Mouse (Mus musculus): ENCODE results near the gene Mtx1. TPM values are rescaled to one million over a fixed set of nuclear protein-coding genes. Genes with fewer than 3 reads are reported as not detected.

The Mtx1 gene
- total RNA-seq (2014; rRNA removed) (101 and 108 TPM in 2 replicates), polyA plus RNA-seq (2015; fragmentation: Nextera tagmentation; extraction: Ambion mirVana) (176 and 189 TPM in 2 replicates)

- Histone ChIP-seq H3K27ac (ENCODE audit: low read depth, low read length) (peak within 1 kb of the TSS; percentile 80), H3K9ac (replicated peaks; ENCODE audit: low read length, poor library complexity, severe bottlenecking) (peak within 1 kb of the TSS; percentile 55), H3K4me3 (ENCODE audit: low read depth, low read length) (peak within 1 kb of the TSS; percentile 41), H3K4me1 (ENCODE audit: insufficient read depth, low read length) (peaks cover 26% of the 10 kb centered on the region; the same call in 1 of the 2 replicates), H3K27me3 (ENCODE audit: insufficient read depth, low read length) (no peaks in the 10 kb centered on the region), H3K36me3 (ENCODE audit: insufficient read depth, low read length) (no peaks in the 10 kb centered on the region), H3K9me3 (ENCODE audit: low read length) (no peaks in the 10 kb centered on the region), H3K4me2 (ENCODE audit: low read depth, low read length, poor library complexity, severe bottlenecking) (peak within 1 kb of the TSS; percentile 85)
- WGBS: 5% methylated on average over 19 of the region's 21 CpGs
- no peak for TF ChIP-seq CTCF (IDR thresholded peaks at IDR 0.05)
- ATAC-seq (ENCODE audit: low FRiP score) (0 out of 2 replicates have a peak, but pooled peaks have one; percentile 2), DNase-seq (ENCODE audit: low spot score) (no peak)
Observed at GRCm38 (mm10) chr3:89226900-89227299, at the start of gene Mtx1. Mtx1 (minus strand) TSS chr3:89227088.

GRCm38 (mm10) chr3:89276061-89276460, 49.2 kb upstream of the Mtx1 start:
- TF ChIP-seq CTCF (IDR thresholded peaks at IDR 0.05): no peak
- ATAC-seq (ENCODE audit: low FRiP score): no peak
- Histone ChIP-seq H3K9me3 (ENCODE audit: low read length) (no peaks in the 10 kb centered on the region), H3K36me3 (ENCODE audit: insufficient read depth, low read length) (no peaks in the 10 kb centered on the region), H3K4me1 (ENCODE audit: insufficient read depth, low read length) (peaks cover 4% of the 10 kb centered on the region), H3K4me3 (ENCODE audit: low read depth, low read length) (no peak overlapping the region), H3K27me3 (ENCODE audit: insufficient read depth, low read length) (peaks cover 4% of the 10 kb centered on the region; the same call in 1 of the 2 replicates), H3K4me2 (ENCODE audit: low read depth, low read length, poor library complexity, severe bottlenecking) (no peak overlapping the region), H3K9ac (replicated peaks; ENCODE audit: low read length, poor library complexity, severe bottlenecking) (no peak overlapping the region), H3K27ac (ENCODE audit: low read depth, low read length) (no peak overlapping the region)
- 92% methylated on average over 13 of the region's 13 CpGs for WGBS
- no peak for DNase-seq (ENCODE audit: low spot score)

- ATAC-seq (ENCODE audit: low FRiP score) (no peak), DNase-seq (ENCODE audit: low spot score) (no peak)
- no peak overlapping the region for H3K27ac ChIP-seq (ENCODE audit: low read depth, low read length)
- H3K4me1 ChIP-seq (ENCODE audit: insufficient read depth, low read length): peaks cover 11% of the 10 kb centered on the region; the same call in 1 of the 2 replicates
- TF ChIP-seq CTCF (IDR thresholded peaks at IDR 0.05): no peak
- H3K9ac ChIP-seq (replicated peaks; ENCODE audit: low read length, poor library complexity, severe bottlenecking): no peak overlapping the region
- H3K27me3 ChIP-seq (ENCODE audit: insufficient read depth, low read length): no peaks in the 10 kb centered on the region
- 0 out of 2 replicates have a peak, but pooled peaks cover 3% of the 10 kb centered on the region for H3K36me3 ChIP-seq (ENCODE audit: insufficient read depth, low read length)
- H3K4me2 ChIP-seq (ENCODE audit: low read depth, low read length, poor library complexity, severe bottlenecking): no peak overlapping the region
- H3K4me3 ChIP-seq (ENCODE audit: low read depth, low read length): no peak overlapping the region
- 57% methylated on average over 6 of the region's 6 CpGs for WGBS
- no peaks in the 10 kb centered on the region for H3K9me3 ChIP-seq (ENCODE audit: low read length)
Observed at GRCm38 (mm10) chr3:89271760-89272159, 44.9 kb upstream of the Mtx1 start.

DNA sequence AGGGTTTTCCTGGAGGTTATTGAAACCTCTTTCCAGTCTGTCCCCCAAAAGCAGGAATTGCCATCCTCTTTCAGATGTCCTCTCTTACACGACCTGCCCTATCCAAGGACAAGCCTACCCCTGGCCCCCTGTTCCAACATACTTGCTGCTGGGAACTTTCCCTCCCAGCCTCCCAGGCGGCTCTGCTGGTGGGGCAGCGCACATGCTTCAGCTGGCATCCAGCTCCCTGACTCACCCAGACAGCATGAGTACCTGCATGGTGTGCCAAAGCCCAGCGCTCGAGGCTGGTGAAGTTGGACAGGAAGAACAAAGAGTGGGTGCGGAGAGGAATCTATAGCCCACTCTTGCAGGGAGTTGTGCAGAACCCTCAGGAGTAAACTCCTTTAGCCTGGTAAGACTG, 44.0 kb upstream of the Mtx1 start:
- WGBS: 65% methylated on average over 6 of the region's 6 CpGs
- Histone ChIP-seq H3K9me3 (ENCODE audit: low read length) (no peaks in the 10 kb centered on the region), H3K9ac (replicated peaks; ENCODE audit: low read length, poor library complexity, severe bottlenecking) (peak overlapping the region; percentile 76; the same call in 1 of the 2 replicates), H3K4me2 (ENCODE audit: low read depth, low read length, poor library complexity, severe bottlenecking) (peak overlapping the region; percentile 72), H3K4me3 (ENCODE audit: low read depth, low read length) (peak overlapping the region; percentile 54), H3K27ac (ENCODE audit: low read depth, low read length) (0 out of 2 replicates have a peak overlapping the region, but pooled peaks have one; percentile 63), H3K4me1 (ENCODE audit: insufficient read depth, low read length) (peaks cover 11% of the 10 kb centered on the region; the same call in 1 of the 2 replicates), H3K36me3 (ENCODE audit: insufficient read depth, low read length) (0 out of 2 replicates have a peak, but pooled peaks cover 3% of the 10 kb centered on the region), H3K27me3 (ENCODE audit: insufficient read depth, low read length) (no peaks in the 10 kb centered on the region)
- TF ChIP-seq CTCF (IDR thresholded peaks at IDR 0.05): no peak
- no peak for ATAC-seq (ENCODE audit: low FRiP score)
- no peak for DNase-seq (ENCODE audit: low spot score)

- WGBS: 2% methylated on average over 39 of the region's 39 CpGs
- H3K4me3 ChIP-seq (ENCODE audit: low read depth, low read length): peak within 1 kb of the TSS; percentile 54
- TF ChIP-seq CTCF (IDR thresholded peaks at IDR 0.05): peak; percentile 69
- H3K9me3 ChIP-seq (ENCODE audit: low read length): no peaks in the 10 kb centered on the region
- H3K36me3 ChIP-seq (ENCODE audit: insufficient read depth, low read length): 0 out of 2 replicates have a peak, but pooled peaks cover 3% of the 10 kb centered on the region
- peak within 1 kb of the TSS; percentile 63 for H3K27ac ChIP-seq (ENCODE audit: low read depth, low read length)
- H3K27me3 ChIP-seq (ENCODE audit: insufficient read depth, low read length): no peaks in the 10 kb centered on the region
- ATAC-seq (ENCODE audit: low FRiP score) (peak; percentile 70), DNase-seq (ENCODE audit: low spot score) (peak; percentile 74)
- peaks cover 11% of the 10 kb centered on the region; the same call in 1 of the 2 replicates for H3K4me1 ChIP-seq (ENCODE audit: insufficient read depth, low read length)
- peak within 1 kb of the TSS; percentile 76 for H3K9ac ChIP-seq (replicated peaks; ENCODE audit: low read length, poor library complexity, severe bottlenecking)
- H3K4me2 ChIP-seq (ENCODE audit: low read depth, low read length, poor library complexity, severe bottlenecking): peak within 1 kb of the TSS; percentile 72
Observed at GRCm38 (mm10) chr3:89270051-89270755, 43.3 kb upstream of the Mtx1 start, which contains the start of gene Slc50a1. Slc50a1 (minus strand) TSS chr3:89270570.

DNA sequence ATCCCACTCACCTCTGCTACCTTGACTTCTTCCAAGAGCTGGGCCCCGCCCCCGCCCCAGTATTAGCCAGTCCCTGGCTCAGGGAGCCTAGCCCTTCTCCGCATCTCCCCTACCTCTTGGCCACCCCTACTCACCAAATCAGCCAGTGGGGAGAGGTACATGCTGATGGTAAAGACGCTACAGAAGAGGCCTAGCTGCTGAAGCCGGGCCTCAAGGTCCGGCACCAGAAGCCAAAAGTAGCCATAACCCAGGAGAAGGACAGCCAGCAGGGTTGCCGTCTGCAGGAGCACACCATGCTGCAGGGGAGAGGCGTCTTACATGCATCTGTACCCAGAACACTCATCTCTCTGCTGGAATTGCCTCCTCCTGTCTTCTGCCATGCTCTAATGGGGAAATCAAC, 42.0 kb upstream of the Mtx1 start:
- no peak overlapping the region for H3K27ac ChIP-seq (ENCODE audit: low read depth, low read length)
- DNase-seq (ENCODE audit: low spot score): no peak
- peaks cover 11% of the 10 kb centered on the region; the same call in 1 of the 2 replicates for H3K4me1 ChIP-seq (ENCODE audit: insufficient read depth, low read length)

More for the DNA sequence above, 42.0 kb upstream of the Mtx1 start:
- WGBS: 58% methylated on average over 8 of the region's 8 CpGs
- Histone ChIP-seq H3K9ac (replicated peaks; ENCODE audit: low read length, poor library complexity, severe bottlenecking) (no peak overlapping the region), H3K9me3 (ENCODE audit: low read length) (no peaks in the 10 kb centered on the region), H3K4me2 (ENCODE audit: low read depth, low read length, poor library complexity, severe bottlenecking) (peak overlapping the region; percentile 72; the same call in 1 of the 2 replicates), H3K4me3 (ENCODE audit: low read depth, low read length) (no peak overlapping the region), H3K27me3 (ENCODE audit: insufficient read depth, low read length) (no peaks in the 10 kb centered on the region), H3K36me3 (ENCODE audit: insufficient read depth, low read length) (0 out of 2 replicates have a peak, but pooled peaks cover 3% of the 10 kb centered on the region)
- TF ChIP-seq CTCF (IDR thresholded peaks at IDR 0.05): no peak
- no peak for ATAC-seq (ENCODE audit: low FRiP score)
